Mouse (Mus musculus) lung, postnatal 10 days (tissue): Measurements from ENCODE around the gene Tasp1.
"Not testable (repeated sequence)": the region's sequence is repeated elsewhere in the genome, so short reads cannot be mapped to it uniquely, and the experiment has no call there.

Experiments used
- DNase-seq: peaks from one replicate; pipeline ENCODE4 v3.0.0; 2021

The Tasp1 gene

DNA sequence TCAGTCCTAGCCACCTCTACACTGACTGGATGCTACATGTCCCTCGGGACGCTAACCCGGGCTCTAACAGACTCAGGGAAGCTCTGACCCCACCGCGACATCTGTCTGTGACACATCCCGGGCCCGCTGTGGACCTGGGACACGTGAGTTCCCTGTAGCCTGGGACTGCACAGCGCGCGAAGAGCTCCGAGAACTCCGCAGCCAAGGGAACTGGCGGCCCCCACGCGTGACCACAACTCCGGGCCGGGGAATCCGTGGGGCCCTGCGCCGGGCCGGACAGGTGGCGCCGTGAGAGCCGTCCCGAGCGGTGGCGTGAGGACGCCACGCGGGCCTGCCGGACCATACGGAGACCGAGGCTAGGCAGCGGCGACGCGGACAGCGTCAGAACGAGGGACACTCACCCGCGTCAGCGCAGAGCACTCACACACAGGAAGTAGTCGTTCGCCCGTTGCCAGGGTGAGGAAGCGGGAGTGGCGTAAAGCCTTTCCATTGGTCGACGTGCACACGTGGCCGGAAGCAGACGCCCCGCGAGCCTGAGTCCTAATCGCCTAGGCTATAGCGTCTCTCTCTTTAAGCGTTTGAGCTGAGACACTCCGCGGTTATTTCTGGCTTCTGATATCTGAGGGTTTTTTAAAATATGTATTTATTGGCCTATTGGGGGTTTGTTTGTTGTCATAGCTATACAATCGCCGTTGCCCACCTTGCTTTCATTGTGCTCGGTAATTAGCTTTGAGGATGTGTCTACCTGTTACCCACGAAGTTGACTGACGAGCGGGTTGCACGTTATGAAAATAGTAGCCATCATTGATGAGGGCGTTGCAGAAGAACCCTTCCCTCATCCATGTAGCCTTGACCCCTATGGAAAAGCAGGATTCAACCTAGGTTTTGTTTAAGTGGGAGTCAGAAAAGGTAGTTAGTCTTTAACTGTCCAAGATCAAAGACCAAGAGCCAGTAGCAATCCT is at the start of gene Tasp1:
Gene Tasp1 (minus strand): TSS at position 453 of the 962 bp plus-strand sequence.
- peak; percentile 96 for DNase-seq

DNA sequence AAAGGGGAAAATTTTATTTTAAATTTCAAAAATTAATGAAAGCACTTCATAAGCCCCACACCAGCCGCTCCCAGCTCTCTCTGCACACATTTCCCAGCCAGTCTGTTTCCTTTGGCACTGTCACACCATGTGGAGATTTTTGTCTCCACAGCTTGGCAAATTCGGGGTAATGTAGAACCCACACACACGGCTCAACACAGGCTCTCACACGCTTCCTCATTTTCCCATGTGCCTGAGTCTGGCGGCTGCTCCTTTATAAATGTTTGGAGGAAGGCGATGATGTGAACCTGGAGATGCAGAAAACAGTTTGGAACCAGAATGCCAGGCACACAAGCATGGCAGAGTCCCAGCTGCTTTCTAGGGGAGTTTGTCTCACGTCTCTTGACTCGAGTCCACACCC is 47.2 kb upstream of the Tasp1 start:
- no peak for DNase-seq

GRCm38 (mm10) chr2:140108945-140109344 is 42.3 kb upstream of the Tasp1 start:
- no peak for DNase-seq

- DNase-seq = peak; percentile 7
These were observed 41.0 kb upstream of the Tasp1 start for GRCm38 (mm10) chr2:140107641-140108040.

DNA sequence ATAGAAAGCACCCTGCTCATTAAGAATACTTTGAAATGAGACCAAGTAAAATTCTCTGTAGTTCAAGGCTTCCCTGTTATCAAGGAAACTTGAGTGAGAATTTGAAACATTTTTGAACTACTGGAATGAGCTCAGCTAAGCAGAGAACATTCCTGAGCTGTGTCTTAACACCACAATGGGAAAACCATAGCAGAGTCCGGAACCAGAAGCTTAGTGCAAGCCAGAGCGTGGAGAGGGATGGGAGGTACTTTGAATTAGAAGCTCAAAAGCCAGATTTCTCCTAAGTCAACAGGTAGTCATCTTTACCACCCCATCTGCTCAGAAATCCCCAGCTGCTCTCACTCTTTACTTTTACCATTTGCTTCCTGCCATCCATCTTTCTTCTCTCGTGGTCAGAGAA is 38.3 kb upstream of the Tasp1 start:
- DNase-seq = no peak

GRCm38 (mm10) chr2:140100551-140101474 is 34.2 kb upstream of the Tasp1 start:
- no peak for DNase-seq

- DNase-seq = peak; percentile 66
These were observed 33.4 kb upstream of the Tasp1 start for GRCm38 (mm10) chr2:140099971-140100370.

- DNase-seq = no peak
These were observed 30.6 kb upstream of the Tasp1 start for GRCm38 (mm10) chr2:140097131-140097591.

DNA sequence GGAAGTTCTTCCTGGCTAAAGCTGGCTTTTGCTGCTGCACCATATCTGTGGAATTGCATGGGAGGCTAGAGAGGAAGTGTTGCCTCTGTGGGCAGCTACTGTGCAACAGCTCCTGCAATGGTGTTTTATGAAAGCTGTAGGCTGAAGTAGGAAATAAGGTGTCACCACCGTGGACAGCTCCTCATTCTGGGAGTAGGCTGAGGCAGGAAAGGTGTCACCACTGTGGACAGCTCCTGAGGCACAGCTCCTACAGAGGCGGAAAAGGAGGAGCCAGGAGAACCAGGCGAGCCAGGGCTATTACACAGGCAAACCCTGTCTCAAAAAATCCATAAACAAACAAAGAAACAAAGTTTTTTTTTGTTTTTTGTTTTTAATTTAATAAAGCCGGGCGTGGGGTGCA is 29.4 kb upstream of the Tasp1 start:
- DNase-seq = no peak

- no peak for DNase-seq
These were observed 26.8 kb upstream of the Tasp1 start for GRCm38 (mm10) chr2:140093433-140093832.

DNA sequence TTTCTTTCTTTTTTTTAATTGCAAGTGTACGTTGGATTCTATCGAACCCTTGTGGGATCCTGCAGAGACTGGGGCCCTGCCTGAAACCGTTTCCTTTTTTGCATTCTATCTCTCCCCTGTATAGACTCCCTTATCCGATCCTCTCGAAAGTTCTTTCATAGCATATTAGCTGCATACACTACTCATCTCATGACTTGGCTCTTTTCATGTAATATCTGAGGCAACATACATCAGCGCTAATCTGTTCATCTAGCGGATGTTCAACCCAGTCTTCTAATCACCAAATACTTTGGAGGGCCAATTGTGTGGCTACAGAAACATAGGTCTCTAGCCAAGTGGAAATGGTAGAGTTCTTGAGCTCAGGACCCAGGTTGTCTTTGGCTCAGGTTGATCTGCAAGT is 17.6 kb upstream of the Tasp1 start:
- DNase-seq = no peak

- DNase-seq = no peak
These were observed 14.4 kb upstream of the Tasp1 start for GRCm38 (mm10) chr2:140080747-140081577.

- not testable (repeated sequence) for DNase-seq
These were observed 12.7 kb upstream of the Tasp1 start for GRCm38 (mm10) chr2:140079284-140079683.

DNA sequence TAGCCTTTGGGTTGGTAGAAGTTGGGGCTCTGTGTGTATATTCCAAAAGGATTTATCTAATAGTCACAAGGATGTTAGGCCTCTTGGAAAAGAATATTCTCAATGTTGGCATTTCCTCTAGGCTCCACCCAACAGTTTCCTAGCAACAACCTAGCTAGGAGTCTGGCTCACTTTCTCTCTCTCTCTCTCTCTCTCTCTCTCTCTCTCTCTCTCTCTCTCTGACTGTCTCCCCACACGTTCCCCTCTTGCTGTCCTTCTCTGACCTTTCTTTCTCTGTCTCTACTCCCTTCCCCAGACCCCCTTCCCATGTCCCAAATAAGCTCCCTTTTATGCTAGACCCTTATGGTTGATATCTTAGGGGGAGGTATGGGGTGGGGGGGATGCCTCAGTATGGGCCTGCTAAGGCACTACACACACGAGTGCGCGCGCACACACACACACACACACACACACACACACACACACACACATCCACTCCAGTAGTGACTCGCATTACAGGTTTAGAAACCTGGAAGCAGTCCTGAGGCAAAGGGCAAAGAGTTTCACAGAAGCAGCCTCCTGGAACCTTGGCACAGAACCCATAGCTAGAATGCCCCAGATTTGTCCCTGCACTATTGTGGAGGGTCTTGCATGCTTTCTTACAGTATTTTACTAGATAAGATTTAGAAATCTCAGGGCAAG is 12.1 kb upstream of the Tasp1 start:
- DNase-seq = no peak

- DNase-seq = no peak
These were observed 10.9 kb upstream of the Tasp1 start for GRCm38 (mm10) chr2:140077476-140077875.

- DNase-seq = no peak
These were observed 8.5 kb upstream of the Tasp1 start for GRCm38 (mm10) chr2:140075150-140075549.

GRCm38 (mm10) chr2:140067516-140067915 is 911 bp upstream of the Tasp1 start:
- DNase-seq = no peak

DNA sequence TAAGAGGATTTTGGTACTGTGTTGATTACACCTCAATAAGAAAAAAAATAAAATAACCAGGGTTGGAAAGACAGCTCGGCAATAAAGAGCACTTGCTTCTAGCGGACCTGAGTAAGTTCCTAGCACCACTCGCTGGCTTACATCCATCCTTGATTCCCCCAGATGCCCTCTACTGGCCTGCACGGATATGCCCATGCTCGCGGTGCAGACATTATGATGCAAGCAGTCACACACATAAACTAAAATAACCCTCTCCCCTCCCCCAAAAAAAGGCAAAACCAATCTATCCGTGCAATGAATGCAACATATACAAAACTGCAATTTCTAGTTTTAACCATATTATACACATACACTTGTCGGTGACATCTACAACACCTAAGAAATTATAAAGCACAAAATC is 929 bp downstream of the Tasp1 start:
- DNase-seq = peak; percentile 9

DNA sequence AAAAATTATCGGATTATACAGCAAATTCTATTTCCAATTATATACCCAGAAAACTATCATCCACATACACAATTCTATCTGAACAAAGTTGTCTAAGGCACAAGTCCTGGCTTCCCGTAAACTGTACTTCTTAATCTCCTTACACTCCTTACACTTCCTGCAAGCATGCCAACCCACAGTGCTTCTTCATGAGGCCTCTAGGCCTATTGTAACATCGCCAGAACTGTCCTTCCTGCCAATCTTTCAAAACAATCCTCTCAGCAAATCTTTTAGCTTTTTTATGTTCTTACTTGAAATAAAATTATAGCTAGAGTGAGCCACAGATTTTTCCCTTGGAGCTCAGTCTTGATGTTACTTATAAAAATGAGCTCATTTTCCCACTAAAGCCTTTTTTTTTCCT is 5.1 kb downstream of the Tasp1 start:
- DNase-seq = no peak

GRCm38 (mm10) chr2:140060092-140060867 is 6.3 kb downstream of the Tasp1 start:
- no peak for DNase-seq

DNA sequence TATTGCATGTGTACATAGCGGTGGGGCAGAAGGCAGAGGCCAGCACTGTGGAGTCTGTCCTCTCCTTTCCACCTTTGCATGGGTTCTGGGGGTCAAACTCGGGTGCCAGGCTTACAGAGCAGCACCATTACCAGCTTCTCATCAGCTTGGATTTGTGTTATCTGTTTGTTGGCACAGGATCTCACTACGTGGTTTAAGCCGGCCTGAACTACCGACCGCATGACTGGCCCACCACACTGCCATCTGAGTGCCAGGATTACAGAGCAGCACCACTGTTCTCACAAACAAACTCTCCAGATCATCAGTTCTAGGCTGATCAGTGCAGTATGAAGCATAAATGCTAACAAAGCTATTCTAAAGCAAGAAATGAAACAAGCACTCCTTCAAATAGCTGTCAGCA is 8.5 kb downstream of the Tasp1 start:
- DNase-seq = no peak
